Mouse (Mus musculus): ENCODE data around the gene Ilf3.

Ilf3 gene

DNA sequence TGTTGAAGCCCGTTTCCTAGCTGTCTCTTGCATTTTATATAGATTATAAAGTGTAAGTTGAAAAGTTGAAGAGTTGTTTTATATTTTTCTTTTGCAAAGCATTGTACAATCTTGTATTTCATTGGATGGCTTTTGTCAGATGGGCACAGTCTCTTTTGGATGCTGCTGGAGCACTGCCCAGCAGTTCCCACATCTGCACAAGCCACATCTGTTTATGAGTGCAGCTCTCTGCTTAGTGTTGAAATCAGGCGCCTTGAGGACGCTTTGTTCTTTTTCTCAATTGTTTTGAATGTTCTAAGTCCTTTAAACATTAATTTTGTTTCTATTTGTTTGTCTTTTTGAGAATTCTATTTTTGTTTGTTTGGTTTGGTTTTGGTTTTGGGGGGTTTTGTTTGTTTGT, 70.5 kb downstream of the Ilf3 start:
- DNase-seq (ENCODE audit: low spot score in 2 of 2) = no peak

- no peak for DNase-seq (ENCODE audit: low spot score in 2 of 2)
Measured at GRCm38 (mm10) chr9:21439456-21439855, 71.8 kb downstream of the Ilf3 start.

- DNase-seq (ENCODE audit: low spot score in 2 of 2) = no peak
Measured at GRCm38 (mm10) chr9:21439914-21440313, 72.2 kb downstream of the Ilf3 start.

- no peak for DNase-seq (ENCODE audit: low spot score in 2 of 2)
Measured at GRCm38 (mm10) chr9:21440387-21440786, 72.7 kb downstream of the Ilf3 start.

DNA sequence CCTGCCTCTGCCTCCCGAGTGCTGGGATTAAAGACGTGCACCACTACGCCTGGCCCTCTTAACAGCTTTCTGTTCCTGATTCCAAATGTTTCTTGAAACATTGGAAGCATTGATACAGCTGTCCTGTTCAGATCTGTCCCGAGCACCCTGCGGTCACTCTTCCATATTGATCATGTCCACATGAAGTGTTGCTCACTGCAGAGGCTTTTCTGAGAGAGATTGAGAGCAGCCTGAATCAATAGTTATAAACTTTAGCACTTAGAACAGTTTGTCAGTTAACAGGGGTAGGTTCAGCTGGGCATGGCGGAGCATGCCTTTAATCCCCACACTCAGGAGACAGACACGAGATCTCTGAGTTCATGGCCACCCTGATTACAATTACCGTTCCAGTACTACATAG, 76.2 kb downstream of the Ilf3 start:
- no peak for DNase-seq (ENCODE audit: low spot score in 2 of 2)

GRCm38 (mm10) chr9:21444574-21444973, 76.9 kb downstream of the Ilf3 start:
- DNase-seq (ENCODE audit: low spot score in 2 of 2) = no peak

GRCm38 (mm10) chr9:21445081-21445744, 77.5 kb downstream of the Ilf3 start:
- DNase-seq (ENCODE audit: low spot score in 2 of 2) = no peak

DNA sequence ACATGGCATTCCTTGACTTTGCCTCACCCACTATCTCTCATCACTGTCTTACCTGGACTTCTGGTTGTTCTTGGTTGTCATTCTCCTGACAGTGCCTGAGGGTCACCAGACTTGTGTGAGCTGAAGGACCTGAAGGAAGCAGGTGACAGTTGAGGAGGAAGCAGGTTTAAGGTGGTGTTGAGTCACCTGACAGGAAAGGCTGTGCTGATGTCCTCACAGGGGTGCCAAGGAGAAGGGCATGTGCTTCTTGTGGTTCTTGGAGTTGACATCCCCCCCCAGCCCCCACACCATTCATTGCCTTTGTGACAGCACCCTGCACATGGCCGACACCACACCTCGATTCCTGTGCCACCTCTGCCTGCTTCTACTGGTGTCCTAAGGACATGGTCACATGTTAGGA, 80.1 kb downstream of the Ilf3 start:
- DNase-seq (ENCODE audit: low spot score in 2 of 2) = no peak

GRCm38 (mm10) chr9:21449710-21450109, 82.0 kb downstream of the Ilf3 start:
- no peak for DNase-seq (ENCODE audit: low spot score in 2 of 2)

DNA sequence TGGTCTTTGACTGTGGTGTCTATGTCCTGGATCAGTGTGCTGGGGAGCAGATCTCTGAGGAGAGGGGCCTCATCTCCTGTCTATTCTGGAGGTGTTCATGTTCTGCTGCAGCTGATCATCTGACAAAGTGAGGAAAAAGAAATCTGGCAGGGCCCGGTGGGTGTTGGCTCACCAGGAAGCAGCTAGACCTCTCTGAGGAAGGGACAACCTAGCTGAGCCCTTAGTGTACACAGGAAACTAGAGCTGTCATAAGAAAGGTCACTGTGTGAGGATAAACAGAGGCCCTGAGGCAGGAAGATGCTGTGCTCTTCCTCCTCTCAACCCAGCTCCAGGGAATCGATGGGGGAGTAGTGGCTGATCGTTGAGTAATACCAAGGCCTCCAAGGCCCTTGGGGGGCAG, 82.6 kb downstream of the Ilf3 start:
- no peak for DNase-seq (ENCODE audit: low spot score in 2 of 2)

- DNase-seq (ENCODE audit: low spot score in 2 of 2) = no peak
Measured at GRCm38 (mm10) chr9:21451391-21451790, 83.7 kb downstream of the Ilf3 start.

GRCm38 (mm10) chr9:21451870-21452269, 84.2 kb downstream of the Ilf3 start:
- DNase-seq (ENCODE audit: low spot score in 2 of 2) = no peak

DNA sequence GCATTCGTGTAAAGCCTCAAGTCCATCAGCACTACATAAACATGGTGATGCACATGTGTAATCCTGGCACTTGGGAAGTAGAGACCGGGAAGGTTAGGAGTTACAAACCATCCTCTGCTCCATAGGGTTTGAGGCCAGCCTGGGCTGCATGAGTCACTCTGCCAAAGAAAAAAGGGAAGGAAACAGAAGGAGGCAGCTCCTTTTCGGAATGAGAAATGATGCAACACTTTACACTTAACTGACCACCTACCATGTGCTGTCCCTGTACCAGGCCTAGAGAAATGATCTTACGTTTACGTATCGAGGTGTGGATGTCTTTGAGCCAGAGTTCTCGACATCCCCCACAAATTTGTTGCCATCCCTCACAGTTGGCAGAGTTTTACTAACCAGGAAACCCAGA, 85.3 kb downstream of the Ilf3 start:
- no peak for DNase-seq (ENCODE audit: low spot score in 2 of 2)

DNA sequence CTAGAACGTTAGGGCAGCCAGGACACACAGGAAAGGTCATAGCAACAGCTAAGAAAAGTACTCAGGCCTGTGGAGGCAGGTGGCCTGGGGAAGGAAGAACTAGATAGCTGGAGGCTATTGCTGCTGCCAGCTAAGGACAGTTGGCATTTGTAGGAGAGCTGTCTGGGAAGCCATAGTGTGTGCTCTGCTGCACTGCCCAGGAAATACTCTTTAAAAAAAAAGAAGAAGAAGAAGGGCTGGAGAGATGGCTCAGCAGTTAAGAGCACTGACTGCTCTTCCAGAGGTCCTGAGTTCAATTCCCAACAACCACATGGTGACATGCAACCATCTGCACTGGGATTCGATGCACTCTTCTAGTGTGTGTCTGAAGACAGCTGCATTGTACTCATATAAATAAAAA, 85.8 kb downstream of the Ilf3 start:
- DNase-seq (ENCODE audit: low spot score in 2 of 2) = no peak

GRCm38 (mm10) chr9:21454556-21454955, 86.9 kb downstream of the Ilf3 start:
- no peak for DNase-seq (ENCODE audit: low spot score in 2 of 2)
